Mouse (Mus musculus): ENCODE measurements around the gene Prrc2c.
"Not testable (repeated sequence)": the region's sequence is repeated elsewhere in the genome, so short reads cannot be mapped to it uniquely, and the experiment has no call there.

GRCm38 (mm10) chr1:162781035-162781434 lies 40.7 kb upstream of the Prrc2c start:
- TF ChIP-seq MAFK (IDR thresholded peaks at IDR 0.05; ENCODE audit: insufficient read depth, low read depth, low read length); ZNF384 (IDR thresholded peaks at IDR 0.05; ENCODE audit: low read depth, low read length): not testable (repeated sequence)
